Mouse (Mus musculus) MEL (cell line): ENCODE measurements around the gene Rapgef2. TPM values are rescaled to one million over a fixed set of nuclear protein-coding genes. Genes with fewer than 3 reads are reported as not detected.

Experiments used
- DNase-seq: peaks from one replicate; pipeline ENCODE4 v3.0.0; 2011; ENCODE audit warnings: low read depth, low spot score
- H3K27ac ChIP-seq: 2 replicates; pipeline ENCODE4 v1.5.1; 2012; ENCODE audit warnings: low read depth, mild to moderate bottlenecking, control low read depth, low read length, moderate library complexity; ENCODE audit not compliant: control insufficient read depth
- H3K27me3 ChIP-seq, 2 experiments: fragments of 150-350 bp in 1 of 2; sonication (generic) in 1 of 2; 2 replicates each; pipeline ENCODE4 v1.6.1; 2012; ENCODE audit warnings: low read length in 2 of 2, mild to moderate bottlenecking in 2 of 2, improper control_type of control experiment in 1 of 2, moderate library complexity in 1 of 2; ENCODE audit not compliant: insufficient read depth in 2 of 2, control insufficient read depth in 1 of 2
- H3K36me3 ChIP-seq, 2 experiments: 2 replicates each; pipeline ENCODE4 v1.6.1; 2012 to 2014; ENCODE audit warnings: low read length in 2 of 2, improper control_type of control experiment in 1 of 2, inconsistent platforms in 1 of 2, mild to moderate bottlenecking in 1 of 2; ENCODE audit not compliant: insufficient read depth in 2 of 2, control insufficient read depth in 1 of 2
- H3K4me1 ChIP-seq, 2 experiments: fragments of 150-350 bp in 1 of 2; sonication (generic) in 1 of 2; 2 replicates each; pipeline ENCODE4 v1.6.1; 2012; ENCODE audit warnings: low read length in 2 of 2, improper control_type of control experiment in 1 of 2, mild to moderate bottlenecking in 1 of 2; ENCODE audit not compliant: insufficient read depth in 2 of 2, control insufficient read depth in 1 of 2
- H3K4me3 ChIP-seq, 2 experiments: fragments of 150-350 bp in 1 of 2; sonication (generic) in 1 of 2; 2 replicates each; pipeline ENCODE4 v1.5.1; 2012; ENCODE audit warnings: low read depth in 2 of 2, low read length in 2 of 2, mild to moderate bottlenecking in 2 of 2, moderate library complexity in 2 of 2, control low read depth in 1 of 2, improper control_type of control experiment in 1 of 2; ENCODE audit not compliant: control insufficient read depth in 1 of 2, insufficient read depth in 1 of 2
- H3K79me2 ChIP-seq: 2 replicates; pipeline ENCODE4 v1.6.1; 2012; ENCODE audit warnings: mild to moderate bottlenecking, low read length, moderate library complexity; ENCODE audit not compliant: control insufficient read depth, poor library complexity, insufficient read depth
- H3K9ac ChIP-seq: 2 replicates; pipeline ENCODE4 v1.6.1; 2012; ENCODE audit warnings: low read depth, mild to moderate bottlenecking, control low read depth, low read length, moderate library complexity; ENCODE audit not compliant: control insufficient read depth, poor library complexity, severe bottlenecking
- H3K9me3 ChIP-seq: fragments of 150-350 bp; sonication (generic); replicated peaks from 2 replicates; pipeline ENCODE4 v1.6.1; 2012; ENCODE audit warnings: mild to moderate bottlenecking, low read length, improper control_type of control experiment, moderate library complexity; ENCODE audit not compliant: insufficient read depth
- BHLHE40 ChIP-seq: IDR thresholded peaks from 2 replicates; pipeline ENCODE4 v1.6.1; 2012; ENCODE audit warnings: low read depth, mild to moderate bottlenecking, inconsistent platforms, low read length, improper control_type of control experiment, borderline replicate concordance
- CHD2 ChIP-seq: IDR thresholded peaks from 2 replicates; pipeline ENCODE4 v1.6.1; 2011; ENCODE audit warnings: low read length, improper control_type of control experiment
- ELF1 ChIP-seq: IDR thresholded peaks from 2 replicates; pipeline ENCODE4 v1.6.1; 2014; ENCODE audit warnings: low read depth, mild to moderate bottlenecking, inconsistent platforms, low read length, improper control_type of control experiment, moderate library complexity
- GATA1 ChIP-seq: IDR thresholded peaks from 2 replicates; pipeline ENCODE4 v1.6.1; 2011; ENCODE audit warnings: low read depth, low read length, improper control_type of control experiment
- HCFC1 ChIP-seq: IDR thresholded peaks from 2 replicates; pipeline ENCODE4 v1.6.1; 2012; ENCODE audit warnings: low read depth, mild to moderate bottlenecking, inconsistent platforms, low read length, improper control_type of control experiment, moderate library complexity
- JUND ChIP-seq: IDR thresholded peaks from 2 replicates; pipeline ENCODE4 v1.6.1; 2011; ENCODE audit warnings: low read depth, mild to moderate bottlenecking, improper control_type of control experiment, low read length
- MAFK ChIP-seq: IDR thresholded peaks from 2 replicates; pipeline ENCODE4 v1.6.1; 2011; ENCODE audit warnings: low read depth, mild to moderate bottlenecking, low read length, improper control_type of control experiment, borderline replicate concordance
- MAX ChIP-seq: IDR thresholded peaks from 2 replicates; pipeline ENCODE4 v1.6.1; 2011; ENCODE audit warnings: low read length, improper control_type of control experiment
- MAZ ChIP-seq: IDR thresholded peaks from 2 replicates; pipeline ENCODE4 v1.6.1; 2012; ENCODE audit warnings: low read depth, mild to moderate bottlenecking, inconsistent platforms, low read length, improper control_type of control experiment
- MYB ChIP-seq: IDR thresholded peaks from 2 replicates; pipeline ENCODE4 v1.6.1; 2011; ENCODE audit warnings: mild to moderate bottlenecking, low read depth, low read length, improper control_type of control experiment
- NRF1 ChIP-seq: IDR thresholded peaks from 2 replicates; pipeline ENCODE4 v1.6.1; 2014; ENCODE audit warnings: low read depth, mild to moderate bottlenecking, inconsistent platforms, low read length, improper control_type of control experiment, moderate library complexity; ENCODE audit not compliant: poor library complexity, insufficient read depth, severe bottlenecking
- POLR2A ChIP-seq, 2 experiments: IDR thresholded peaks; 2 replicates each; pipeline ENCODE4 v1.6.1; 2011 to 2012; ENCODE audit warnings: low read length in 2 of 2, mild to moderate bottlenecking in 2 of 2, control low read depth in 1 of 2, improper control_type of control experiment in 1 of 2, low read depth in 1 of 2, moderate library complexity in 1 of 2; ENCODE audit not compliant: control insufficient read depth in 1 of 2, insufficient read depth in 1 of 2, poor library complexity in 1 of 2
- POLR2AphosphoS2 ChIP-seq: IDR thresholded peaks from 2 replicates; pipeline ENCODE4 v1.6.1; 2011; ENCODE audit warnings: low read length, improper control_type of control experiment
- POLR2AphosphoS5 ChIP-seq: IDR thresholded peaks from 2 replicates; pipeline ENCODE4 v1.6.1; 2012; ENCODE audit warnings: low read depth, borderline replicate concordance, mild to moderate bottlenecking, inconsistent platforms, low read length, moderate library complexity, mixed read lengths
- RAD21 ChIP-seq: IDR thresholded peaks from 2 replicates; pipeline ENCODE4 v1.6.1; 2011; ENCODE audit warnings: mild to moderate bottlenecking, low read depth, low read length, improper control_type of control experiment
- TBP ChIP-seq: IDR thresholded peaks from 2 replicates; pipeline ENCODE4 v1.8.0; 2011; ENCODE audit warnings: low read depth, low read length, improper control_type of control experiment
- USF2 ChIP-seq, 2 experiments: IDR thresholded peaks; 2 replicates each; pipeline ENCODE4 v1.6.1; 2011 to 2012; ENCODE audit warnings: improper control_type of control experiment in 2 of 2, low read length in 2 of 2, borderline replicate concordance in 1 of 2, inconsistent platforms in 1 of 2, low read depth in 1 of 2, mild to moderate bottlenecking in 1 of 2; ENCODE audit not compliant: insufficient read depth in 1 of 2
- ZMIZ1 ChIP-seq: IDR thresholded peaks from 2 replicates; pipeline ENCODE4 v1.6.1; 2012; ENCODE audit warnings: low read depth, mild to moderate bottlenecking, inconsistent platforms, low read length, improper control_type of control experiment, moderate library complexity
- polyA plus RNA-seq, 2 experiments: library from polyadenylated mRNA; stranded (reverse) in 1 of 2; unstranded in 1 of 2; fragments of >175 nt in 1 of 2; fragments of >200 nt in 1 of 2; gene quantifications; 2 replicates each; pipeline versions ENCODE4 v1.2.1 to v1.2.4; 2012; ENCODE audit warnings: low replicate concordance in 2 of 2, low read depth in 1 of 2; ENCODE audit not compliant: insufficient read length in 2 of 2, insufficient read depth in 1 of 2, missing spikeins in 1 of 2
- total RNA-seq: library from RNA; depleted of rRNA; stranded (reverse); fragments of 300-350 nt; gene quantifications from 2 replicates; pipeline ENCODE4 v1.2.3, GENCODE M21; 2012

The Rapgef2 gene
- total and polyA plus RNA-seq, 3 experiments: 4.2 to 4.6 TPM; not detected in 1

DNA sequence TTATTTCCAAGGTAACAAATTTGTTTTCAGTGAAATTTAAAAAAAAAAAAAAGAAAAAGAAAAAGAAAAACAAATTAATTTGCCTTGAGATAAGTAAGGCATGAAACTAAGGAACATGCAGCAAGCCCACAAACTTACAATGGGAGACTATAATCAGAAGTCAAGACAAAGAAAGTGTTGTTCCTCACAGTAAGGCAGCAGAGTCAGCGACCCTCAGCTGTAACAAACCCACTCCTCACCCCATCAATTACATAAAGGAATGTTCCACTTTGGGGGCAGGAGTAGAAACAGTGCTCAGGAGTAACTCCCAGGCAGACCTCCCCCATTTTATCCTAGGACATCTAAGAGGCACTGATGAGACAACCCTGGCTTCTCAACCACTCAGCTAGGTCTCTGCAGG, 13.0 kb downstream of the Rapgef2 start:
- H3K4me3 ChIP-seq: no peak overlapping the region
- no peak overlapping the region for H3K9ac ChIP-seq
- H3K9me3 ChIP-seq: no peaks in the 10 kb centered on the region
- H3K79me2 ChIP-seq: peaks cover 7% of the 10 kb centered on the region; the same call in 1 of the 2 replicates
- no peak for DNase-seq
- H3K36me3 ChIP-seq: peaks cover 0 to 2% of the 10 kb centered on the region in 2 experiments; a peak in 2 of 4 replicates
- TF ChIP-seq POLR2AphosphoS5 (no peak), USF2 (IDR thresholded peaks at IDR 0.05; ENCODE audit: borderline replicate concordance in 1 of 2, insufficient read depth in 1 of 2, low read depth in 1 of 2, low read length in 2 of 2) (no peak), JUND (no peak), TBP (no peak), BHLHE40 (no peak), NRF1 (no peak), MAX (no peak), RAD21 (no peak), MAFK (no peak), CHD2 (no peak), GATA1 (no peak), ZMIZ1 (no peak), POLR2AphosphoS2 (no peak)
- no peaks in the 10 kb centered on the region for H3K27me3 ChIP-seq
- peaks cover 0 to 3% of the 10 kb centered on the region in 2 experiments; a peak in 2 of 4 replicates for H3K4me1 ChIP-seq
- no peak overlapping the region for H3K27ac ChIP-seq

DNA sequence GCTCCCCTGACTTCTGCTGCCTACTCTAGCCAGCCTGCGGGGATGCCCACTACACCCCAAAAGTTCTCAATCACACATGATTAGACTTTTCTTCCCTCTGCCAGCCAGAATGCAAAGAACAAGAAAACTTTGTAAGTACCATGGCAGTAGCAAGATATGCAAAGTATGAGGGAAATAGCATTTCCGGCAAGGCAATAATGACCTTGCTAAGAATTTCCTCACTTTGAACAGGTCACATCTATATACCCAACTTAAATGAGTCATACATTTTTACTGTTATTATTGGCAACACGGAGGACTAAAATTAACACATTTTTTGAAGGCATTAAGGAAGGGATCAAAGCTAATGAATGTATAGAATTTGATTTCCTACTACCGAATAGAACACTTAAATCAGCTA, 13.4 kb downstream of the Rapgef2 start:
- Histone ChIP-seq H3K4me1 (peaks cover 0 to 3% of the 10 kb centered on the region in 2 experiments; a peak in 2 of 4 replicates), H3K27ac (no peak overlapping the region), H3K4me3 (no peak overlapping the region), H3K9ac (no peak overlapping the region), H3K36me3 (peaks cover 0 to 2% of the 10 kb centered on the region in 2 experiments; a peak in 2 of 4 replicates), H3K27me3 (no peaks in the 10 kb centered on the region), H3K79me2 (peaks cover 5% of the 10 kb centered on the region; the same call in 1 of the 2 replicates), H3K9me3 (no peaks in the 10 kb centered on the region)
- DNase-seq: no peak
- TF ChIP-seq MAZ (no peak), MYB (no peak), POLR2A (IDR thresholded peaks at IDR 0.05; ENCODE audit: control insufficient read depth in 1 of 2, insufficient read depth in 1 of 2, low read depth in 1 of 2, low read length in 2 of 2, poor library complexity in 1 of 2) (no peak), HCFC1 (no peak), ELF1 (no peak)
